Mouse (Mus musculus) neural tube, embryonic 14.5 days (tissue): Measurements from ENCODE around the gene Plekha7. TPM values are rescaled to one million over a fixed set of nuclear protein-coding genes. Genes with fewer than 3 reads are reported as not detected.

Source experiments
- ATAC-seq: fragments of 200-750 bp; cut with Nextera tagmentation; 2 replicates; pipeline ENCODE4 v1.8.0; 2017; ENCODE audit warnings: low read depth, mild to moderate bottlenecking, moderate TSS enrichment, moderate library complexity
- H3K27ac ChIP-seq: fragments of 300-500 bp; sonication (generic); 2 replicates; pipeline ENCODE4 v1.5.1; 2014; ENCODE audit warnings: low read depth, mild to moderate bottlenecking, control low read depth, low read length, moderate library complexity, mixed read lengths
- H3K27me3 ChIP-seq: fragments of 300-500 bp; sonication (generic); 2 replicates; pipeline ENCODE4 v1.6.1; 2014; ENCODE audit warnings: low read length; ENCODE audit not compliant: control insufficient read depth, insufficient read depth
- H3K36me3 ChIP-seq: fragments of 300-500 bp; sonication (generic); 2 replicates; pipeline ENCODE4 v1.6.1; 2014; ENCODE audit warnings: low read length, mixed read lengths; ENCODE audit not compliant: control insufficient read depth, insufficient read depth
- H3K4me1 ChIP-seq: fragments of 300-500 bp; sonication (generic); 2 replicates; pipeline ENCODE4 v1.6.1; 2014; ENCODE audit warnings: low read length; ENCODE audit not compliant: control insufficient read depth, insufficient read depth
- H3K4me2 ChIP-seq: fragments of 300-500 bp; sonication (generic); 2 replicates; pipeline ENCODE4 v1.6.1; 2014; ENCODE audit warnings: mild to moderate bottlenecking, low read depth, low read length, control low read depth
- H3K4me3 ChIP-seq: fragments of 300-500 bp; sonication (generic); 2 replicates; pipeline ENCODE4 v1.5.1; 2014; ENCODE audit warnings: low read depth, low read length, control low read depth, mixed read lengths
- H3K9ac ChIP-seq: fragments of 300-500 bp; sonication (generic); replicated peaks from 2 replicates; pipeline ENCODE4 v1.6.1; 2014; ENCODE audit warnings: low read depth, mild to moderate bottlenecking, control low read depth, low read length, mixed read lengths
- H3K9me3 ChIP-seq: fragments of 300-500 bp; sonication (generic); 2 replicates; pipeline ENCODE4 v1.6.1; 2016; ENCODE audit warnings: low read length; ENCODE audit not compliant: control insufficient read depth
- WGBS: fragments of 180-500 bp; shearing (Covaris S2); extraction: QIAGEN DNeasy Blood & Tissue Kit; methylation state at CpG from one replicate; pipeline ENCODE4 v1.1.7; 2014; 5-methylcytosine and 5-hydroxymethylcytosine counted together
- polyA plus RNA-seq: library from polyadenylated mRNA; unstranded; fragments of >200 nt; fragmentation: Nextera tagmentation; extraction: Ambion mirVana; gene quantifications from 2 replicates; pipeline ENCODE4 v1.2.1, GENCODE M21; 2014

Gene Plekha7
- polyA plus RNA-seq, 1 experiment from 2014 or later: 4.5 TPM

DNA sequence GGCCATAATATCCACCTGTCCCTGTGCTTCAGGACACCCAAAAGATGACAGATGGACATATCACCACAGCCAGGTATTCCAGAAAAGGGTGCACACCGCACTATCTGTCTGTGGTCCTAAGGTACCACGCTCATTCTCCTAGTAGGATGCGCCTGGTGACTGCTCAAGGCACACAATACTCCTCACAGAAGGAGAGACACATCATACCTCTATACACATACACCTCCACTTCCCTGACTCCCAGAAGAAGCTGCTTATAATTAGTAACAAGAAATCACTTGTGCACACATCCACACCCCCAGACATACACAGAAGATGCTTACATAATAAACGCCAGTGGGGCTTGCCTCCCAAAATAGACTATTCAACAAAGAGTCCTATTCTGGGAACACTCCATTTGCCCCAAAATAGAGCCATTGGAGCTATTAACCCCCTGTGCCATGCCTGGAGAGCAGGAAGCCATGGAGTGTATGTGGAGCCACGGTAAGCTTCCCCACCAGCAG, 126.7 kb downstream of the Plekha7 start:
- peaks cover 11% of the 10 kb centered on the region; the same call in 1 of the 2 replicates for H3K4me1 ChIP-seq
- no peak overlapping the region for H3K27ac ChIP-seq
- no peak overlapping the region for H3K9ac ChIP-seq
- H3K36me3 ChIP-seq: no peaks in the 10 kb centered on the region
- no peak overlapping the region for H3K4me2 ChIP-seq
- H3K9me3 ChIP-seq: no peaks in the 10 kb centered on the region
- no peak for ATAC-seq
- H3K4me3 ChIP-seq: no peak overlapping the region
- 97% methylated on average over 5 of the region's 5 CpGs for WGBS
- no peaks in the 10 kb centered on the region for H3K27me3 ChIP-seq

DNA sequence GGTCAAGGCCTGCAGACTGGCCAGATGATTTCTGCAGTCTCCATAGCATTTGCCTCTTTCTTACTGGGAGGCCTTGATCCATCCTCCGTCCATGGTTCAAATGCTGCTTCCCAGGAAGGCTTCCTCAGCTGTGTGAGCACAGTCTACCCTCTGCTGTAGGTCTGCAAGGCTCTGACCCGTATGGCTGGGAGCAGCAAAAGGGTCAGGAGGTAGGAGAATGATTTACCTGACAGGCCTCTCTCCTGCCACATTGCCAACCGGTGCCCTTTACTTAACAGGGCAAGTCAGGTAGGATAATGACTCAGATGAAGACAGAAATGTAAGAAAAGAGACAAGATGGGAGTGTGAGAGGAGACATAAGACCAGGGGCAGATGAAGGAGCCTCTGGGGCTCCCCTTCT, 129.3 kb downstream of the Plekha7 start:
- Histone ChIP-seq H3K36me3 (no peaks in the 10 kb centered on the region), H3K4me2 (no peak overlapping the region), H3K4me1 (0 out of 2 replicates have a peak, but pooled peaks cover under 1% of the 10 kb centered on the region), H3K9ac (no peak overlapping the region), H3K9me3 (no peaks in the 10 kb centered on the region), H3K27me3 (no peaks in the 10 kb centered on the region), H3K4me3 (no peak overlapping the region), H3K27ac (no peak overlapping the region)
- 80% methylated on average over 3 of the region's 3 CpGs for WGBS
- ATAC-seq: no peak

DNA sequence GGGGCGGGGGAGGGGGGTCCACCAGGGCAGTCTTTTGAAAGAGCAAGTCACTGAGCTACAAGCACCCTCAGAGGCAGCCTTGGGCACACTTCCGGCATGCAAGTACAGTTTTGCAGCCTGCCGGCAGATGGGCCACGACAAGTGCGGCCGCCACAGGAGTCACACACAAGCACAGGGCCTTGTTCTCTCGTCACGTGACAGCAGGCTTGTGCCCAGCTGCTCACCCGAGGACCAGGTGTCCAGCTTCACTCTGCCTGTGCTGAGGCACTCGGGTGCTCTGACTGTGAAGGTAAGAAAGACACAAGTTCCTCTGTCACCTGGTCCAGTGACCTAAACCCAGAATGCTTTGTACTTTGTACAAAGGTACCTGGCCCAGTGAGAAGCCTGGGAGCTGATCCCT, 135.4 kb downstream of the Plekha7 start:
- ATAC-seq: no peak; the same call in 1 of the 2 replicates
- H3K9me3 ChIP-seq: no peaks in the 10 kb centered on the region
- H3K4me1 ChIP-seq: no peaks in the 10 kb centered on the region
- H3K4me3 ChIP-seq: no peak overlapping the region
- 57% methylated on average over 10 of the region's 10 CpGs for WGBS
- H3K9ac ChIP-seq: no peak overlapping the region
- no peaks in the 10 kb centered on the region for H3K27me3 ChIP-seq
- no peaks in the 10 kb centered on the region for H3K36me3 ChIP-seq
- no peak overlapping the region for H3K27ac ChIP-seq
- no peak overlapping the region for H3K4me2 ChIP-seq

DNA sequence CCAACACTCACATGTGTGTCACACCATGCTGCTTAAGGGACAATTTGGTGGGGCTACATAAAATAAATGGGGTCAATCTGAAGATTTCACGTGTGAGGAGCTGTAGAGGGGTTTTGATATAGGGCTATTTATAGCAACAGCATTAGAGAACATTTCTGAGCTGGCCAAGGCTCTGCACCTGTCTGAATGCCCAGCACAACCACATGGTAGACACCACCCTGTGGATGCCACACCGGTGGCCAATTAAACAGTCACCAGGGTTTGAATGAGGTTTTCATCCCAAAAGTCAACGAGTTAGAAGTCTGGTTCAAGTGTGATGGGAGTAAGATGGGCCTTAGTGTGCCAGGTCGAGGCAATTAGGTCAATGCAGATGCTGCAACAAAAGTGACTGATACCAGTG, 138.8 kb downstream of the Plekha7 start:
- no peak overlapping the region for H3K9ac ChIP-seq
- H3K4me3 ChIP-seq: no peak overlapping the region
- 89% methylated on average over 4 of the region's 4 CpGs for WGBS
- H3K4me2 ChIP-seq: no peak overlapping the region
- no peaks in the 10 kb centered on the region for H3K27me3 ChIP-seq
- no peak overlapping the region for H3K27ac ChIP-seq
- no peaks in the 10 kb centered on the region for H3K4me1 ChIP-seq
- ATAC-seq: no peak
- H3K9me3 ChIP-seq: no peaks in the 10 kb centered on the region
- no peaks in the 10 kb centered on the region for H3K36me3 ChIP-seq

DNA sequence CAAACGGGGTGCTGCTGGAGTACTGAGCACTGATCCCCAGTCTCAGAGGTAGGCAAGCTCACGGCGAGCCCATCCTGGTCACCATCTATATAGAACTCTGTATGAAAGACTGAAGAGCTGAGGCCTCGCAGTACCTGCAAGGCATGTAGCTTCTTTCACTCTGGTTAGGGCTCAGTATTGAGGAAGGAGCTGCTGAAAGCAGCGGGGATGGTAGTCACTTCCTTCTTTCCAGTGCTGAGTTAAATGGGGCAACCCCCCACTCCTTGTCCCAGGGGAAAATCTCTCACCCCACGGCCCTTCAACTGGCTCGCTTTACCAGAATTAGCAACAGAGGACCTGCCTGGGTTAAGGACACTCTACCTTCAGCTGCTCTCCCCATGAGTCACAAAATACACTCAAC, 140.0 kb downstream of the Plekha7 start:
- Histone ChIP-seq H3K27ac (no peak overlapping the region), H3K4me2 (no peak overlapping the region), H3K36me3 (no peaks in the 10 kb centered on the region), H3K9me3 (no peaks in the 10 kb centered on the region), H3K4me3 (no peak overlapping the region), H3K27me3 (no peaks in the 10 kb centered on the region), H3K4me1 (no peaks in the 10 kb centered on the region), H3K9ac (no peak overlapping the region)
- WGBS: 92% methylated on average over 7 of the region's 7 CpGs
- no peak for ATAC-seq

DNA sequence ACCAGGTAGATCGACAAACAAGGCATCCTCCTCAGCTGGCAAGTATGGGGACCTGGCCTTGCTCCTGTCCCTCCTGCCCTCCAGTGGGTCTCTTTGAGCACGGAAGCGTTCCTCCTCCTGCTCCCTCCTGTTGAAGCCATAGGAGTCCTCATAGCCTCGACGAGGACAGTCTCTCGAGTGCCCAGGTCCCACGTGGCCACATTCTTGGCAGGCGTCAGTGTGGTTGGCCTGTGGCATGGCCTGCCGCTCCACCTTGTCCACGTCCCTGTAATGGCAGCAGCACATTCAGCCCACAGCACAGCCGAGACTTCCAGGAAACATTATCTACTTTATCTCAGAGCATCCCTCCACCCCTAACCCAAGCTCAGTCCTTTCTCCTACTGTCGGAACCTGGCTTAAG, 143.9 kb downstream of the Plekha7 start:
- no peak for ATAC-seq
- Histone ChIP-seq H3K4me2 (no peak overlapping the region), H3K4me3 (no peak overlapping the region), H3K9me3 (no peaks in the 10 kb centered on the region), H3K27me3 (no peaks in the 10 kb centered on the region), H3K27ac (no peak overlapping the region), H3K36me3 (no peaks in the 10 kb centered on the region), H3K4me1 (no peaks in the 10 kb centered on the region), H3K9ac (no peak overlapping the region)
- 88% methylated on average over 12 of the region's 12 CpGs for WGBS

DNA sequence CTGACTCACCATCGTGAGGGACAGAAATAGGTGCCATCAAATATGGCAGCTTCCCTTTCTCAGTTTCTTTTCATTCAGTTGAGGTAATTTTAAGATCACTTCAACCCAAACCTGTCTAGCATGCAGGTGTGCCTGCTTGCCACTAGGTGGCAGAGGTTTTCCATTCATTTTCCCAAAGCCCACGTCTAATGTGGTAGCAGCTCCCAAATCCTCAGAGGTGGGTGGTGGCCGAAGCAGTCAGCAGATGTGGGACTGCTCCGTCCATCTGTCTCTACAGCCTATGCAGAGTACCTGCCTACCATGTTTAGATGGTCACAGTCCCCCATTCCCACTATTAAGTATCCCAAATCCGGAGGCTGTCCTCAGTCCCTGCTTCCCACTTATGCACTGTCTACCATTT, 146.6 kb downstream of the Plekha7 start:
- Histone ChIP-seq H3K27me3 (no peaks in the 10 kb centered on the region), H3K27ac (no peak overlapping the region), H3K4me2 (no peak overlapping the region), H3K9me3 (no peaks in the 10 kb centered on the region), H3K9ac (no peak overlapping the region), H3K4me3 (no peak overlapping the region), H3K36me3 (no peaks in the 10 kb centered on the region), H3K4me1 (no peaks in the 10 kb centered on the region)
- peak; percentile 63; the same call in 1 of the 2 replicates for ATAC-seq
- WGBS: 23% methylated on average over 5 of the region's 5 CpGs

DNA sequence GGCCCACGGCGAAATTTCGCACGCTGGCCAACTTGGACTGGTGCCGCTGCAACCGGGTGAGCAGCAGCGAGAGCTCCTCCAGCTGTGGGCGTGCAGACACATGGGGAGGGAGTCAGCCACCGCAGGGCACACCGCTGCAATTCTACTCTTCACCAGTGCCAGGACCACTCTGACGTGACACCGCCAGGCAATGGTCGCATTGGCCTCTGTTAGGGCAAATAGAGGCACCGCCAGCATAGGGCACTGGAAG, 151.4 kb downstream of the Plekha7 start:
- Histone ChIP-seq H3K9ac (no peak overlapping the region), H3K9me3 (no peaks in the 10 kb centered on the region), H3K27me3 (no peaks in the 10 kb centered on the region), H3K36me3 (no peaks in the 10 kb centered on the region), H3K27ac (no peak overlapping the region), H3K4me2 (no peak overlapping the region), H3K4me3 (no peak overlapping the region), H3K4me1 (no peaks in the 10 kb centered on the region)
- 85% methylated on average over 14 of the region's 14 CpGs for WGBS
- ATAC-seq: no peak

DNA sequence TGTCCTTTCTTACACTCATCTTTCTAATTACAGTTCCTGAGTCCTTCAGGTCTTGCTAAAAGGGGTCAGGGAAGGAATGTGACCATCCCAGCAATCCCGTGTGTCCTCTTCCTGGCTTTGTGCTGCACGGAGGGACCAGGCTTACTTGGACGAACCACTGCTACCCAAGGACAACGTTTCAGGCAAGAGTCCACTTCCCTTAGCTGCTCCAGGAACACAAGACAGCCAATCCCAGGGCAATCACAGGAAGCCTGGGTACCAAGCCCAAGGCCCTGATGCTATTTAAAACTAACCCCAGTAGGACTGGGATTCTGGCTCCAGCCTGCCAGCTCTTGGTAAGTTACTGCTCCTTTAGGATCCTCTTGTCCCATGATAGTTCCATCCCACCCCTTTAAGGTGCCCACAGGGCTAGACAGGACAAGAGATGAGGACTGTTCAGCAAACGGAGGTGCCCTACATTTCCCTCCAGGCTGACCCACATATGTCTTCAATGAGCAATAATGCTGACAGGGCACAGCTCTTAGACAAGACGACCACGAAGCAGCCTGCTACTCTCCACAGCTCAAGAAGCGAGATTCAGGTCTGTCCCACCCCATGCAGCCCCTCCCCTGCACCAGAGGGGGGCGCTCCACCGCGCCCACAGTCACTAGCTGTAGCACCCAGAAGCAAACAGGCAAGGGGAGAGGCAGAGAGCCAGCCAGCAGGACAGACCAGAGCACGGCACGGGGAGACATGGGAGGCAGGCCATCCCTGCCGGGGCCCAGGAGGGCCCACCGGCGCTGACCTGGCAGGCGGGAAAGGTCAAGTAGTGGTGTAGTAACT, 151.9 kb downstream of the Plekha7 start:
- no peaks in the 10 kb centered on the region for H3K27me3 ChIP-seq
- no peak overlapping the region for H3K4me3 ChIP-seq
- no peak overlapping the region for H3K27ac ChIP-seq
- no peak overlapping the region for H3K9ac ChIP-seq
- no peaks in the 10 kb centered on the region for H3K4me1 ChIP-seq
- H3K9me3 ChIP-seq: no peaks in the 10 kb centered on the region
- H3K4me2 ChIP-seq: no peak overlapping the region
- no peaks in the 10 kb centered on the region for H3K36me3 ChIP-seq
- no peak for ATAC-seq
- WGBS: 79% methylated on average over 17 of the region's 17 CpGs
